Mouse (Mus musculus) limb, embryonic 11.5 days (tissue): ENCODE measurements around the gene Abt1. TPM values are rescaled to one million over a fixed set of nuclear protein-coding genes. Genes with fewer than 3 reads are reported as not detected.
A peak's percentile ranks its signal among the peaks of the same experiment; 100 is the strongest.

Experiments
- ATAC-seq: fragments of 200-750 bp; cut with Nextera tagmentation; 2 replicates; pipeline ENCODE4 v1.8.0; 2017; ENCODE audit warnings: low read depth; ENCODE audit not compliant: insufficient number of reproducible peaks, low FRiP score, low TSS enrichment
- DNase-seq: peaks from one replicate; pipeline ENCODE4 v3.0.0-alpha.2; 2015; ENCODE audit warnings: low spot score
- H3K27ac ChIP-seq: fragments of 300-500 bp; sonication (generic); replicated peaks from 2 replicates; pipeline ENCODE4 v1.5.1; 2014; ENCODE audit warnings: low read depth, mild to moderate bottlenecking, low read length
- H3K27me3 ChIP-seq: fragments of 300-500 bp; sonication (generic); 2 replicates; pipeline ENCODE4 v1.6.1; 2014; ENCODE audit warnings: mild to moderate bottlenecking, low read length, mixed read lengths; ENCODE audit not compliant: control insufficient read depth, insufficient read depth
- H3K36me3 ChIP-seq: fragments of 300-500 bp; sonication (generic); 2 replicates; pipeline ENCODE4 v1.6.1; 2014; ENCODE audit warnings: mild to moderate bottlenecking, low read length, moderate library complexity, mixed read lengths; ENCODE audit not compliant: control insufficient read depth, insufficient read depth
- H3K4me1 ChIP-seq: fragments of 300-500 bp; sonication (generic); 2 replicates; pipeline ENCODE4 v1.6.1; 2014; ENCODE audit warnings: low read length, mixed read lengths; ENCODE audit not compliant: control insufficient read depth, insufficient read depth
- H3K4me2 ChIP-seq: fragments of 300-500 bp; sonication (generic); 2 replicates; pipeline ENCODE4 v1.6.1; 2014; ENCODE audit warnings: low read depth, mild to moderate bottlenecking, moderate library complexity; ENCODE audit not compliant: severe bottlenecking
- H3K4me3 ChIP-seq: fragments of 300-500 bp; sonication (generic); 2 replicates; pipeline ENCODE4 v1.5.1; 2014; ENCODE audit warnings: low read depth, low read length
- H3K9ac ChIP-seq: fragments of 300-500 bp; sonication (generic); 2 replicates; pipeline ENCODE4 v1.6.1; 2014; ENCODE audit warnings: mild to moderate bottlenecking, low read length
- H3K9me3 ChIP-seq: fragments of 300-500 bp; sonication (generic); 2 replicates; pipeline ENCODE4 v1.6.1; 2016; ENCODE audit warnings: low read length; ENCODE audit not compliant: control insufficient read depth
- WGBS: fragments of 180-500 bp; shearing (Covaris S2); extraction: QIAGEN DNeasy Blood & Tissue Kit; methylation state at CpG from one replicate; pipeline ENCODE4 v1.1.7; 2014; 5-methylcytosine and 5-hydroxymethylcytosine counted together
- polyA plus RNA-seq: library from polyadenylated mRNA; unstranded; fragments of >200 nt; fragmentation: Nextera tagmentation; extraction: Ambion mirVana; gene quantifications from 2 replicates; pipeline ENCODE4 v1.2.1, GENCODE M21; 2014

Abt1 gene
- 16.3 and 17.4 TPM in 2 replicates for polyA plus RNA-seq

DNA sequence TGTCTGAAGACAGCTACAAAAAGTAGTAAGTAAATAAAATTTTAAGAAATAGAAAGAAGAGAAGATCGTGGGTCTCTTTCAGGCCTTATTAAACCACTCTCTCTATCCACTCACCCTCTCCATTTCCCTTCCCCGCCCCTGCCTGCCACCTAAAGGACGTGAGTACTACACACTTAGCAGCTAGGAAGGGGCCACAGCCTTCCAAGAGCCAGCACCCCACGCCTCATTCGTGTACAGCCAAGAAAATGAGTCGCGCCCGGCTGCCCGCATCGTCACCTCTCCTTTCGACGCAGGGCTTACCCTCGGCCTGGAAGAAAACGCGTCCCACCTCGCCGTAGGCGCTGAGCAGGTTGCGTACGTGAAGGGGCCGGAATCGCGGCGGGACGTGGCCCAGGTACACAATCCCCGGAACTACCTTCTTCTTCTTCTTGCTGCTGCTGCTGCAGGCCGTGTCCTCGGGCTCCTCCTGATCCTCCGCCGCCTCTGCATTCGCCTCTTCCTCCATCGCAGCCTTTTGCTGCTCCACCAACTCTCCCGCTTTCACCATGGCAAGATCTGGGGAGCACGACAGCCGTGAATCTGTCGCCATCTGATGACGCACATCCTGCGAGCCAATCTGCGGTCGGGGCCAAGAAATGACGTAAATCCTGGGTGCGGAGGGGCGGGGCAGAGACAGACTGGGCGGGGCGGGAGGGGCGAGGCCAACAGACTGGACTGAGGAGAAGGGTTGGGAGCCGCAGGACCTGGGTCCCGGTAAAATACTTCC lies at the start of gene Abt1:
Abt1 (minus strand) TSS at position 581 of the 766 bp plus-strand sequence.
- DNase-seq (peak; percentile 97), ATAC-seq (peak; percentile 88)
- Histone ChIP-seq H3K4me1 (no peaks in the 10 kb centered on the region), H3K4me2 (peak within 1 kb of the TSS; percentile 73), H3K27me3 (no peaks in the 10 kb centered on the region), H3K27ac (no peak within 1 kb of the TSS; the same call in 1 of the 2 replicates), H3K9me3 (no peaks in the 10 kb centered on the region), H3K4me3 (peak within 1 kb of the TSS; percentile 95), H3K36me3 (peaks cover 8% of the 10 kb centered on the region), H3K9ac (peak within 1 kb of the TSS; percentile 67)
- 1% methylated on average over 46 of the region's 48 CpGs for whole genome bisulfite sequencing

DNA sequence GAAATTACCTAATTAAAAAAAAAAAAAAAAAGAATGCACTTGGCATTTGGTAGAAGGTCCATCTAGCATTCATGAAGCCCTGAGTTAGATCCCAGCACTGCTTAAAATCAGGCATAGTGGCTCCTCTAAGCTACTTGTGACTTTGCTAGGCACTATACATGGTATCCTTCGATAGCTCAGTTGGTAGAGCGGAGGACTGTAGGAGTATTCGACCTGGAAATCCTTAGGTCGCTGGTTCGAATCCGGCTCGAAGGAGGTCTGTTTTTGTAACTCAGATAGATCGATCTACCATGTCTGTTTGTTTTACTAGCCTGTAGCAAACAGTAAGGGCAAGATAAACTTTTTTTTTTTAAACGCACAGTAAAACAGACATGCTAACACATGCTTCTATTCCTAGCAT lies 43.2 kb upstream of the Abt1 start:
- Histone ChIP-seq H3K9me3 (no peaks in the 10 kb centered on the region), H3K4me2 (no peak overlapping the region), H3K9ac (no peak overlapping the region), H3K27me3 (no peaks in the 10 kb centered on the region), H3K36me3 (no peaks in the 10 kb centered on the region), H3K4me1 (peaks cover 4% of the 10 kb centered on the region; the same call in 1 of the 2 replicates), H3K27ac (no peak overlapping the region), H3K4me3 (no peak overlapping the region)
- DNase-seq (peak; percentile 93), ATAC-seq (peak; percentile 73)
- 2% methylated on average over 9 of the region's 9 CpGs for WGBS

DNA sequence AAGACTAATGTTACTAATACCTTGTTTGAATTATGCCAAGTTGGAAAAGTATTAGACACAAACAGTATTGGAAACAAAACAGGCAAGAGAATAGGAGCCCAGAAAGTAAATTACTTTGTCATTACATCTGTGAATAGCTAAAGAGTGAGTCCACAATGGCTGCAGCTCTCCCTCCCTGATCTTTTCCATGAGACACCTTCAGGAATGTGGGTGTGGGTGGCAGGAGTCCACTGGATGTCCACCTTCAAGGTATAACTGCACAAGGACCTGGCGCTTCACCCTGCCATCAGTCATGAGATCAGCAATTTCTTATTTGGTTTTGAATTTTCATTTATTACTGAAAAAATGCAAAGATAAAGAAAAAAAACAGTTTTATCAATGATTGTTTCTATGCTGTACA lies 42.6 kb upstream of the Abt1 start:
- H3K36me3 ChIP-seq: no peaks in the 10 kb centered on the region
- no peaks in the 10 kb centered on the region for H3K9me3 ChIP-seq
- no peak overlapping the region for H3K4me2 ChIP-seq
- H3K27ac ChIP-seq: no peak overlapping the region
- no peak for DNase-seq
- H3K27me3 ChIP-seq: no peaks in the 10 kb centered on the region
- peaks cover 4% of the 10 kb centered on the region; the same call in 1 of the 2 replicates for H3K4me1 ChIP-seq
- no peak overlapping the region for H3K9ac ChIP-seq
- no peak overlapping the region for H3K4me3 ChIP-seq
- WGBS: 60% methylated on average over 1 of the region's 1 CpGs
- no peak for ATAC-seq

DNA sequence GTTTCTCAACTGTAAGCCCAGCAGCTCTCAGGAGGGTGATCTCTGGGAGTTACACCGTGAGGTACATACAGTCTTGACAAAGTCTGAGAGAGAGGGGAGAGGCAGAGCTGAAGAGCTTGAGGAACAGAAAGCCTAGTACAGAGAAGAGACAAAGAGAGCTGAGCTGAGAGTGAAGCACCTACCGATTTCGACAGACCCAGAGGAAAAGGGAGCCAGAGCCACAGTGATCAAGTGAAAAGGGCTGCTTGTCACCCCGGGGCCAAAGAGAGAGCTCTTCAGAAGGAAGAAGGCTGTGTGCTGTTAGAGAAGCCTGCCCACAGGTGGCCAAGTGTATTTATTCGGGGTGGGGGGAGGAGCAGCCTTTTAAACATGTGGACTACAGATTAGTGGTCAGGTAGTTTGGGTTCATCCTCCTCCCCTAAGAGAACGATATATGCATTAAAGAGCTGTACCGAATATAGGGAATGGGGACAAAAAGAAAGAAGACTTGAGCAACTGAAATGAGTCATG lies 42.0 kb upstream of the Abt1 start, which contains the start of gene Btn1a1:
Btn1a1 (minus strand) TSS at position 302 of the 510 bp plus-strand sequence.
- H3K27me3 ChIP-seq: no peaks in the 10 kb centered on the region
- peak within 1 kb of the TSS; percentile 27; the same call in 1 of the 2 replicates for H3K9ac ChIP-seq
- no peaks in the 10 kb centered on the region for H3K36me3 ChIP-seq
- peak within 1 kb of the TSS; percentile 45 for H3K4me3 ChIP-seq
- under 1% methylated on average over 7 of the region's 7 CpGs for WGBS
- H3K9me3 ChIP-seq: no peaks in the 10 kb centered on the region
- H3K27ac ChIP-seq: no peak within 1 kb of the TSS
- H3K4me2 ChIP-seq: peak within 1 kb of the TSS; percentile 87
- peaks cover 4% of the 10 kb centered on the region; the same call in 1 of the 2 replicates for H3K4me1 ChIP-seq
- DNase-seq: peak; percentile 39
- no peak for ATAC-seq

DNA sequence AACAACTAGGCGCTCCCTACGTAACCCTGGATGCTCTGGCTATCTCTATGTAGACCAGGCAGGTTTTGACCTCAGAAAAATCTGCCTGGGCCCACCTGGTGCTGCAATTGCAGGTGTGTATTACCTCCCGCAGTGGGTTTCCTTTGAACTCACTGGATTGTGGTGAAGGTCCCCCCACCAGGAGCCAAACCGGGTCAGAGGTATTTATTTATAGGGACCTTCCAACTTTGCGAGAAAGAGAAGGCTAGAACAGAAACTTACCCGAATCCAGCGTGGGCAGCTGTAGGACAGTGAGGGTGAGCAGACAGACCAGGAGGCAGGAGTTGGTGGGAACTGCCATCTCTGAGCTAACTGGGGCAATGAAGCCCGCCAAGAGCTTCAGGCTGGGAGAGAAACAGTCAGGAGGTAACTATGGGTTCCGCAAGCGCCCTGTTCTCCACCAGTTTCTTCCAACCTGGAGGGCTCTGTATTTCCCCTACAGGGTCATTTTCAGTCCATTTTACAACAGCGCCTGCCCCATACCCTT lies 41.2 kb upstream of the Abt1 start:
- Histone ChIP-seq H3K4me2 (peak overlapping the region; percentile 87), H3K9ac (peak overlapping the region; percentile 27; the same call in 1 of the 2 replicates), H3K4me1 (peaks cover 4% of the 10 kb centered on the region; the same call in 1 of the 2 replicates), H3K36me3 (no peaks in the 10 kb centered on the region), H3K27me3 (no peaks in the 10 kb centered on the region), H3K9me3 (no peaks in the 10 kb centered on the region), H3K4me3 (peak overlapping the region; percentile 45), H3K27ac (no peak overlapping the region)
- ATAC-seq: 0 out of 2 replicates have a peak, but pooled peaks have one; percentile 45
- DNase-seq: peak; percentile 33
- 2% methylated on average over 11 of the region's 11 CpGs for WGBS

DNA sequence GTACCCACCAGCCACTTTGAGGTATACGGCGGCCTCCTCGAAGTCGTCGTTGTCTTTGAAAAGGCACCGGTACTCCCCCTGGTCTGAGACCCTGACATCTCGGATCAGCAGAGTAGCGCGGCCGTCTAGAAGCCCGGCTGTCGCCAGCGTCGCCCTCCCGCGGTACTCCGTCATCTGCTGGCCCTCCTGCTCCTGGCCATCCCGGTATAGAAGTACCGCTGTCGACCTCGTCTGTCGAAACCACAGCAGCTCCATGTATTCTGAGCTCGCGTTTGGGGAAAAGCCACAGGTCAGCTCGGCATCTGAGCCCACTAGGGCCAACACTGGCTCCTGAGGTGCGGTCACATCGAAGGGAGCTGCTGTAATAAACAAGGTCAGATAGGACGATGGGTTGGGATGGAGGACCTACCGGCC lies 40.6 kb upstream of the Abt1 start:
- Histone ChIP-seq H3K4me1 (peaks cover 4% of the 10 kb centered on the region; the same call in 1 of the 2 replicates), H3K9ac (peak overlapping the region; percentile 52), H3K9me3 (no peaks in the 10 kb centered on the region), H3K36me3 (no peaks in the 10 kb centered on the region), H3K4me2 (peak overlapping the region; percentile 87), H3K4me3 (peak overlapping the region; percentile 45), H3K27me3 (no peaks in the 10 kb centered on the region), H3K27ac (no peak overlapping the region)
- ATAC-seq: no peak
- WGBS: under 1% methylated on average over 29 of the region's 29 CpGs
- DNase-seq: peak; percentile 66

DNA sequence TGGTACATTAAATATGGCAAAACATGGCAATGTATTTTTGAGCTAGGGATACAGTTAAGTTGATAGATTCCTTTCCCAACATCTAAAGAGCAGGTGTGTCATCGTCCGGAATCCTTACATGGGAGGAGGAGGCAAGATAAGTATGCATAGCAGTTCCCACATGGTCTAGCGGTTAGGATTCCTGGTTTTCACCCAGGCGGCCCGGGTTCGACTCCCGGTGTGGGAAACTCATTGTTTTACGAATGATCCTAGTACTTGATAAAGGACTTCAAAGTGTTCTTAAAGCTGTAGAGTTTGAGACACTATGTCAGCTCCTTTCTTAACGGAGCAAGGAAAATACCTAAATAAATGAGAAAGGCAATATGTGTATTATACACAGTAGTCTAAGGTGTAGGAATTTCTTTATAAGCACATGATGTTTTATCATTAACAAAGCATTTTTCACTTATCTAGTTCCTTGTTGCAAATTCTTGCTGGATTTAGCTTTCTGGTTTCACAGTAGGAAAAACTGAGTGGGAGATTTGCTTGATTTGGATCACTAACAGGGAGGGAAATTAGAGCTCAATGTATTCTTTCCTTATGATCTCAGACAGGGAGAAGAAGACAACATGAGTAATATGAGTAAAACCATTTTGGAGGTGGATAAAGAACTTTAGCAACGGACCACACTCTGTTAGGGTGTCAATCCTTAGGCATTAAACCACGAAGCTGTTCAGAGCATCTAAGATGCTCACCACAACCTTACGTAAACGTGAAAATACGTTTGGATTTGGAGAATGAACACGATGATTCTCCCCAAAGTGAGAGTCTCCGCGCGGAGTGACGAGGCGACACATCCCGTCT lies 39.9 kb upstream of the Abt1 start:
- no peak for ATAC-seq
- no peak overlapping the region for H3K27ac ChIP-seq
- peaks cover 4% of the 10 kb centered on the region; the same call in 1 of the 2 replicates for H3K4me1 ChIP-seq
- DNase-seq: peak; percentile 95
- peak overlapping the region; percentile 52 for H3K9ac ChIP-seq
- H3K27me3 ChIP-seq: no peaks in the 10 kb centered on the region
- H3K36me3 ChIP-seq: no peaks in the 10 kb centered on the region
- peak overlapping the region; percentile 45 for H3K4me3 ChIP-seq
- peak overlapping the region; percentile 87 for H3K4me2 ChIP-seq
- WGBS: under 1% methylated on average over 21 of the region's 21 CpGs
- no peaks in the 10 kb centered on the region for H3K9me3 ChIP-seq

DNA sequence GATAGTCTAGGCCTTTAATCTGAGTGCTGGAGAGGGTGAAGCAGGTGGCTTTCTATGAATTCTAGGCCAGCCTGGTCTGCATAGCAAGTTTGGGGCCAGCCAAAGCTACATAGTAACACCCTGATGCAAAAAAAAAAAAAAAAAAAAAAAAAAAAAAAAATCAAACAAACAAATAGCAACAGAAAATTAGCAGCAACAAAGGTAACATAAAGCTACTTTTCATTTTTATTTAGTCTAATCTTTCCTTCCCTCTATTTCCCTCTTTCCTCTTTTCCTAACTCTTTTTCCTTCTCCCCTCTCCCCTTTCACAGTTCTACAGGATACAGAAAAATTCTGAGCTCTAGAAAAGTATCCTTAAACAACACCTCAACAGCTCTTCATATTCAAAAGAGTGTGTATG lies 39.0 kb upstream of the Abt1 start:
- Histone ChIP-seq H3K27ac (no peak overlapping the region), H3K4me3 (no peak overlapping the region), H3K4me2 (no peak overlapping the region), H3K9me3 (no peaks in the 10 kb centered on the region), H3K4me1 (peaks cover 4% of the 10 kb centered on the region; the same call in 1 of the 2 replicates), H3K36me3 (no peaks in the 10 kb centered on the region), H3K9ac (no peak overlapping the region), H3K27me3 (no peaks in the 10 kb centered on the region)
- ATAC-seq (no peak), DNase-seq (no peak)
